In the genomic region with DNA sequence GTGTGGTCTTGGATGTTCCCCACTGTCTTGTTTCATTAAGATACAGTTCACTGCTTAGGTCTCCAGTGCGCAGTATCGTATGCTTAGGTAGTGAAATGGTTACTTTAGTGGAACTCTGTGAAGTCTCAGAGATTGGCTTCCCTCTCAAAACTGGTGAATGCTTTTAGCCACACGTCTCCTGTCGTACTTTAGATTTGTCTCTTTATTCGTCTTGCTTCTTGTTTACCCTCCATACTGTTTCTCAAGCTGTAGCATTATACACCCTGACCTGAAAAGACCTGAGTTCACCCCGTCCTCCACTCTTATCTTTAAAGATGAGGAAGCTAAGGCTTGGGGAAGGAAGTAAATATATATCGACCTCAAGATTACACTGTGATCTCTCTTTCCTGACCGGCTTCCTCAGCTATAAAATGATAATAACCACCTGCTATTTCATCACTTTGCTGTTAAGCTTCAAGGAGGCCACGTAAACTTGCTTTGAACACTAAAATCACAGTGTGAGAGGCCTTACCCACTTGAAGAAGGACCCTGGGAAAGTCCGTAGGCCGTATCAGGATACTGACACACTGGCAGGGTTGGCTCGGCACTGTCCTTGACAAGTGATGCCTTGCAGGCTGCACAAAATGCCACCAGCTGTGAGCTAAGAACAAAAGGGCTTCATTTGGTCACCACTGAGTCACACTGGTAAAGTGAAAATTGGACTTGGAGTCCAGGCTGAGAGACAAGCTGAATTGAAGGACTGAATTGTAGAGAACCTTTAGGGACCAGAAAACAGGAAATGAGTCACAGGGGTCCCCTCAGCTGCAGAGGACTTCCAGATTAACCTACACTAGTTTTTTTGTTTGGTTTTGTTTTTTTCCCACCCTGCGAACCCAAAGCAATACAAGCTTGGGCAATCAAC, we compare ENCODE assay signal across 8 mouse cellular contexts. TPM values are rescaled to one million over a fixed set of nuclear protein-coding genes. Genes with fewer than 3 reads are reported as not detected.
A peak's percentile ranks its signal among the peaks of the same experiment; 100 is the strongest.
DNase-seq lines count a peak whose midpoint lies in the region; ATAC-seq and TF ChIP-seq lines count a peak whose summit lies in the region.

No protein-coding gene starts in this region.

- no peaks in the 10 kb centered on the region for H3K9me3 ChIP-seq in G1E (replicated peaks)
- no peaks in the 10 kb centered on the region for H3K9me3 ChIP-seq in forebrain, postnatal 0 days (ENCODE audit: low read length)
- H3K9me3 ChIP-seq in liver, embryonic 16.5 days (replicated peaks; ENCODE audit: control insufficient read depth, low read length) = no peaks in the 10 kb centered on the region

- H3K27me3 ChIP-seq in kidney, adult 2 months (replicated peaks; ENCODE audit: control insufficient read depth, insufficient read depth, low read length) = no peaks in the 10 kb centered on the region
- H3K27me3 ChIP-seq in G1E (ENCODE audit: insufficient read depth, low read length) = no peaks in the 10 kb centered on the region
- H3K27me3 ChIP-seq in forebrain, postnatal 0 days (ENCODE audit: insufficient read depth, low read length) = no peaks in the 10 kb centered on the region
- H3K27me3 ChIP-seq in liver, embryonic 16.5 days (ENCODE audit: control insufficient read depth, insufficient read depth, low read depth, low read length) = no peaks in the 10 kb centered on the region

- peaks cover 5% of the 10 kb centered on the region; the same call in 1 of the 2 replicates for H3K4me1 ChIP-seq in kidney, adult 2 months (ENCODE audit: control insufficient read depth, insufficient read depth, low read length)
- H3K4me1 ChIP-seq in G1E (ENCODE audit: insufficient read depth, low read depth, low read length) = peaks cover 62% of the 10 kb centered on the region
- H3K4me1 ChIP-seq in forebrain, postnatal 0 days (ENCODE audit: insufficient read depth) = peaks cover 9% of the 10 kb centered on the region; the same call in 1 of the 2 replicates
- H3K4me1 ChIP-seq in liver, embryonic 16.5 days (ENCODE audit: control insufficient read depth, low read depth, low read length) = peaks cover 25% of the 10 kb centered on the region

- no peak; the same call in 1 of the 2 replicates for ATAC-seq in G1E (ENCODE audit: extremely low read depth, insufficient number of reproducible peaks, low FRiP score, poor library complexity, severe bottlenecking)
- peak; percentile 11; the same call in 1 of the 2 replicates for ATAC-seq in forebrain, postnatal 0 days
- ATAC-seq in liver, embryonic 16.5 days (ENCODE audit: low read depth) = no peak

- no peaks in the 10 kb centered on the region for H3K36me3 ChIP-seq in kidney, adult 2 months (ENCODE audit: control insufficient read depth, insufficient read depth, low read length)
- peaks cover 78% of the 10 kb centered on the region for H3K36me3 ChIP-seq in G1E (replicated peaks)
- H3K36me3 ChIP-seq in forebrain, postnatal 0 days (ENCODE audit: insufficient read depth) = peaks cover 50% of the 10 kb centered on the region
- peaks cover 45% of the 10 kb centered on the region for H3K36me3 ChIP-seq in liver, embryonic 16.5 days (ENCODE audit: control insufficient read depth, insufficient read depth)

- no peak overlapping the region for H3K27ac ChIP-seq in kidney, adult 2 months (ENCODE audit: insufficient read depth, low read depth, low read length)
- H3K27ac ChIP-seq in forebrain, postnatal 0 days (ENCODE audit: low read depth, low read length) = peak overlapping the region; percentile 57; the same call in 1 of the 2 replicates
- peak overlapping the region; percentile 73 for H3K27ac ChIP-seq in liver, embryonic 16.5 days (ENCODE audit: low read length)

- no peak for TF ChIP-seq POLR2A in kidney, adult 2 months (IDR thresholded peaks at IDR 0.05; ENCODE audit: low read depth, low read length)

- peak overlapping the region; percentile 55 for H3K4me3 ChIP-seq in kidney, adult 2 months (ENCODE audit: insufficient read depth, low read depth, low read length)
- peak overlapping the region; percentile 95 for H3K4me3 ChIP-seq in G1E (ENCODE audit: low read depth, low read length)
- H3K4me3 ChIP-seq in forebrain, postnatal 0 days (ENCODE audit: low read depth, low read length) = peak overlapping the region; percentile 88
- peak overlapping the region; percentile 94 for H3K4me3 ChIP-seq in liver, embryonic 16.5 days (ENCODE audit: low read depth, low read length)

- WGBS in kidney, adult 2 months = 60% methylated on average over 13 of the region's 13 CpGs
- WGBS in forebrain, postnatal 0 days = 74% methylated on average over 13 of the region's 13 CpGs
- 27% methylated on average over 13 of the region's 13 CpGs for WGBS in liver, embryonic 16.5 days (ENCODE audit: insufficient replicate concordance)

- H3K9ac ChIP-seq in forebrain, postnatal 0 days = peak overlapping the region; percentile 94
- H3K9ac ChIP-seq in liver, embryonic 16.5 days (ENCODE audit: low read depth, low read length) = peak overlapping the region; percentile 97

- DNase-seq in kidney, adult 2 months = no peak
- no peak for DNase-seq in kidney, postnatal 25 days
- DNase-seq in G1E (ENCODE audit: low spot score) = no peak
- no peak for DNase-seq in forebrain, postnatal 0 days
- no peak for DNase-seq in urinary bladder, adult 2 months (ENCODE audit: low spot score)
- no peak for DNase-seq in right cerebral cortex, postnatal 10 days (ENCODE audit: low spot score in 2 of 2)
- no peak for DNase-seq in thymus, postnatal 4 days

- TF ChIP-seq CTCF in kidney, adult 2 months (conservative IDR thresholded peaks at IDR 0.05; ENCODE audit: insufficient read depth, insufficient read length, low read depth, low read length) = no peak
- TF ChIP-seq CTCF in G1E (IDR thresholded peaks at IDR 0.05; ENCODE audit: low read depth, low read length) = no peak
- TF ChIP-seq CTCF in forebrain, postnatal 0 days (IDR thresholded peaks at IDR 0.05; ENCODE audit: low read depth) = no peak

- H3K4me2 ChIP-seq in forebrain, postnatal 0 days (ENCODE audit: low read depth) = peak overlapping the region; percentile 90
- peak overlapping the region; percentile 93 for H3K4me2 ChIP-seq in liver, embryonic 16.5 days (ENCODE audit: low read depth, low read length)

RNA-seq across cellular contexts. Expression of a gene that starts 0.7 kb away (rescaled TPM):
- 90.8 and 100 TPM in 2 replicates for polyA plus RNA-seq in kidney, adult 2 months (2012; rRNA removed)
- 53.9 and 65.8 TPM in 2 replicates for total RNA-seq in G1E (2014; fragmentation: Nextera tagmentation)
- 28.5 and 34.1 TPM in 2 replicates for total RNA-seq in G1E (2017)
- polyA plus RNA-seq in G1E (2012) = 243 and 284 TPM in 2 replicates
- total RNA-seq in forebrain, postnatal 0 days (2014; rRNA removed) = 136 and 138 TPM in 2 replicates
- 201 and 206 TPM in 2 replicates for polyA plus RNA-seq in forebrain, postnatal 0 days (2015; fragmentation: Nextera tagmentation; extraction: Ambion mirVana)
- 37.0 and 39.9 TPM in 2 replicates for polyA plus RNA-seq in liver, embryonic 16.5 days (2015; fragmentation: Nextera tagmentation; extraction: Ambion mirVana)
- 55.2 and 63.6 TPM in 2 replicates for polyA plus RNA-seq in urinary bladder, adult 2 months (2012; rRNA removed)

RNA-seq across cellular contexts. Expression of a gene that starts 9.6 kb away (rescaled TPM):
- 12.9 and 13.4 TPM in 2 replicates for polyA plus RNA-seq in kidney, adult 2 months (2012; rRNA removed)
- total RNA-seq in G1E (2014; fragmentation: Nextera tagmentation) (4.3 and 5.0 TPM in 2 replicates), G1E (2017) (10.9 and 12.4 TPM in 2 replicates)
- 19.8 and 23.3 TPM in 2 replicates for polyA plus RNA-seq in G1E (2012)
- 32.1 and 42.4 TPM in 2 replicates for total RNA-seq in forebrain, postnatal 0 days (2014; rRNA removed)
- 30.7 and 34.4 TPM in 2 replicates for polyA plus RNA-seq in forebrain, postnatal 0 days (2015; fragmentation: Nextera tagmentation; extraction: Ambion mirVana)
- 34.5 and 37.6 TPM in 2 replicates for polyA plus RNA-seq in liver, embryonic 16.5 days (2015; fragmentation: Nextera tagmentation; extraction: Ambion mirVana)
- polyA plus RNA-seq in urinary bladder, adult 2 months (2012; rRNA removed) = 20.4 and 36.8 TPM in 2 replicates

RNA-seq across cellular contexts. Expression of a gene that starts 13.9 kb away (rescaled TPM):
- polyA plus RNA-seq in kidney, adult 2 months (2012; rRNA removed) = 31.8 and 33.5 TPM in 2 replicates
- total RNA-seq in G1E (2014; fragmentation: Nextera tagmentation) = 26.1 and 34.9 TPM in 2 replicates
- total RNA-seq in G1E (2017) = 51.0 and 60.9 TPM in 2 replicates
- polyA plus RNA-seq in G1E (2012) = 41.0 and 71.7 TPM in 2 replicates
- total RNA-seq in forebrain, postnatal 0 days (2014; rRNA removed) = 62.8 and 64.2 TPM in 2 replicates
- polyA plus RNA-seq in forebrain, postnatal 0 days (2015; fragmentation: Nextera tagmentation; extraction: Ambion mirVana) = 82.2 and 93.3 TPM in 2 replicates
- 61.4 and 63.3 TPM in 2 replicates for polyA plus RNA-seq in liver, embryonic 16.5 days (2015; fragmentation: Nextera tagmentation; extraction: Ambion mirVana)
- polyA plus RNA-seq in urinary bladder, adult 2 months (2012; rRNA removed) = 41.4 and 46.9 TPM in 2 replicates

RNA-seq across cellular contexts. Expression of a gene that starts 26.9 kb away (rescaled TPM):
- polyA plus RNA-seq in kidney, adult 2 months (2012; rRNA removed) = 175 and 199 TPM in 2 replicates
- total RNA-seq in G1E (2014; fragmentation: Nextera tagmentation) (19.1 and 22.2 TPM in 2 replicates), G1E (2017) (38.0 and 39.1 TPM in 2 replicates)
- 22.6 and 33.3 TPM in 2 replicates for polyA plus RNA-seq in G1E (2012)
- total RNA-seq in forebrain, postnatal 0 days (2014; rRNA removed) = 42.9 and 46.0 TPM in 2 replicates
- 52.6 and 58.3 TPM in 2 replicates for polyA plus RNA-seq in forebrain, postnatal 0 days (2015; fragmentation: Nextera tagmentation; extraction: Ambion mirVana)
- 105 and 107 TPM in 2 replicates for polyA plus RNA-seq in liver, embryonic 16.5 days (2015; fragmentation: Nextera tagmentation; extraction: Ambion mirVana)
- polyA plus RNA-seq in urinary bladder, adult 2 months (2012; rRNA removed) = 64.9 and 79.9 TPM in 2 replicates

RNA-seq across cellular contexts. Expression of a gene that starts 48.4 kb away (rescaled TPM):
- 11.0 and 12.9 TPM in 2 replicates for polyA plus RNA-seq in kidney, adult 2 months (2012; rRNA removed)
- 108 and 113 TPM in 2 replicates for total RNA-seq in G1E (2014; fragmentation: Nextera tagmentation)
- total RNA-seq in G1E (2017) = 51.6 and 56.0 TPM in 2 replicates
- 9.7 and 12.9 TPM in 2 replicates for polyA plus RNA-seq in G1E (2012)
- total RNA-seq in forebrain, postnatal 0 days (2014; rRNA removed) = 32.2 and 36.7 TPM in 2 replicates
- 17.2 and 21.3 TPM in 2 replicates for polyA plus RNA-seq in forebrain, postnatal 0 days (2015; fragmentation: Nextera tagmentation; extraction: Ambion mirVana)
- polyA plus RNA-seq in liver, embryonic 16.5 days (2015; fragmentation: Nextera tagmentation; extraction: Ambion mirVana) = 29.1 and 29.4 TPM in 2 replicates
- 25.2 and 28.1 TPM in 2 replicates for polyA plus RNA-seq in urinary bladder, adult 2 months (2012; rRNA removed)
